Comparison of ENCODE assay signal across 8 mouse cellular contexts in the genomic region with DNA sequence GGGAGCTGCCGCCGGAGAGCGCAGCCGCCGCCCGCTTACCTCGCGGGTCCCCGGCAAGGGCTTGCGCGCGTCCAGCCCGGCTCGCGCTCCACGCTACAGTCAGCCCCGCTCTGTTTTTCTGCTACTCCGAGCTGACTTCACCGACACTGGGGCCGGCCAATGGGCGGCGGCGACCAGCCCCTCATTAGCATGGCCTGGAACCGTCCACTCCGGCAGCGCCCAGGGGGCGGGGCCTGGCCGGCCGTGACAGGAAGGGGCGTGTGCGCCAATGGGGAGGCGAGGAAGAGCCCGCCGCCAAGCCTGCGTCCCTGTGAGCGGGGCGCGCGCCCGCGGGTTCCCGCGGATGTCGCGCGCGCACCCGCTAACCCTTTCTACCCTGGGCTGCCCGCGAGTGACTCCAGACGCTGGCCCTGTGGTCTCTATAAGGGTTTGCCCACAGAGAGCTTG. TPM values are rescaled to one million over a fixed set of nuclear protein-coding genes. Genes with fewer than 3 reads are reported as not detected.
DNase-seq lines count a peak whose midpoint lies in the region; ATAC-seq lines count a peak whose summit lies in the region.

Gene Sorbs1 (minus strand): TSS at position 148 of the 447 bp plus-strand sequence.

- H3K36me3 ChIP-seq in heart, embryonic 14.5 days (ENCODE audit: control insufficient read depth, insufficient read depth, low read length), result no peaks in the 10 kb centered on the region
- H3K36me3 ChIP-seq in liver, embryonic 13.5 days, result no peaks in the 10 kb centered on the region
- no peaks in the 10 kb centered on the region for H3K36me3 ChIP-seq in stomach, embryonic 16.5 days (ENCODE audit: control insufficient read depth, insufficient read depth, low read length)

- peak; percentile 97 for DNase-seq in c-Kit-negative CD71-positive TER-119-positive erythroid progenitor cells, embryonic 14.5 days (ENCODE audit: low read depth, low spot score)
- peak; percentile 92 for DNase-seq in fibroblast of lung, adult 2 months (ENCODE audit: low read depth)
- peak; percentile 98 for DNase-seq in kidney, postnatal 14 days
- peak; percentile 98 for DNase-seq in liver, embryonic 13.5 days
- peak; percentile 93 for DNase-seq in neural tube, embryonic 10.5 days (ENCODE audit: extremely low spot score, low spot score)

- H3K4me3 ChIP-seq in heart, embryonic 14.5 days (ENCODE audit: control insufficient read depth in 1 of 2, insufficient read depth in 1 of 2, low read depth in 1 of 2, low read length in 2 of 2), result peak within 1 kb of the TSS; percentile 66 to 74
- peak within 1 kb of the TSS; percentile 92 for H3K4me3 ChIP-seq in liver, embryonic 13.5 days (replicated peaks)
- H3K4me3 ChIP-seq in stomach, embryonic 16.5 days (replicated peaks; ENCODE audit: low read length), result peak within 1 kb of the TSS; percentile 79

- H3K9me3 ChIP-seq in heart, embryonic 14.5 days (ENCODE audit: control insufficient read depth, low read length), result no peaks in the 10 kb centered on the region
- no peaks in the 10 kb centered on the region for H3K9me3 ChIP-seq in liver, embryonic 13.5 days (replicated peaks)
- H3K9me3 ChIP-seq in stomach, embryonic 16.5 days (replicated peaks; ENCODE audit: control insufficient read depth, low read length), result no peaks in the 10 kb centered on the region

- H3K27me3 ChIP-seq in heart, embryonic 14.5 days (ENCODE audit: control insufficient read depth, insufficient read depth, low read length), result no peaks in the 10 kb centered on the region
- H3K27me3 ChIP-seq in liver, embryonic 13.5 days, result no peaks in the 10 kb centered on the region
- H3K27me3 ChIP-seq in stomach, embryonic 16.5 days (ENCODE audit: control insufficient read depth, insufficient read depth, low read length), result no peaks in the 10 kb centered on the region

- H3K4me2 ChIP-seq in heart, embryonic 14.5 days (ENCODE audit: low read length), result peak within 1 kb of the TSS; percentile 83
- H3K4me2 ChIP-seq in liver, embryonic 13.5 days, result peak within 1 kb of the TSS; percentile 94
- peak within 1 kb of the TSS; percentile 94 for H3K4me2 ChIP-seq in stomach, embryonic 16.5 days (ENCODE audit: low read depth, low read length)

- WGBS in heart, embryonic 14.5 days, result 0% methylated on average over 46 of the region's 51 CpGs
- WGBS in liver, embryonic 13.5 days (ENCODE audit: insufficient replicate concordance), result under 1% methylated on average over 51 of the region's 51 CpGs
- WGBS in stomach, embryonic 16.5 days, result under 1% methylated on average over 51 of the region's 51 CpGs

- peak within 1 kb of the TSS; percentile 82 for H3K9ac ChIP-seq in heart, embryonic 14.5 days (ENCODE audit: low read length)
- peak within 1 kb of the TSS; percentile 97 for H3K9ac ChIP-seq in liver, embryonic 13.5 days
- H3K9ac ChIP-seq in stomach, embryonic 16.5 days (ENCODE audit: low read length), result peak within 1 kb of the TSS; percentile 89

- H3K4me1 ChIP-seq in heart, embryonic 14.5 days (ENCODE audit: control insufficient read depth in 2 of 2, insufficient read depth in 2 of 2, low read length in 2 of 2), result peaks cover 13 to 33% of the 10 kb centered on the region in 2 experiments
- H3K4me1 ChIP-seq in liver, embryonic 13.5 days (replicated peaks), result peaks cover 51% of the 10 kb centered on the region
- peaks cover 13% of the 10 kb centered on the region; the same call in 1 of the 2 replicates for H3K4me1 ChIP-seq in stomach, embryonic 16.5 days (ENCODE audit: control insufficient read depth, insufficient read depth, low read length)

- ATAC-seq in CD4-positive, CD25-positive, alpha-beta regulatory T cell, adult 4 months, result peak; percentile 92
- ATAC-seq in heart, embryonic 14.5 days (ENCODE audit: insufficient number of reproducible peaks, insufficient read depth, low FRiP score, low read depth), result peak; percentile 98
- peak; percentile 97 for ATAC-seq in liver, embryonic 13.5 days (ENCODE audit: low read depth)
- ATAC-seq in stomach, embryonic 16.5 days (ENCODE audit: insufficient read depth, low FRiP score), result peak; percentile 98

- H3K27ac ChIP-seq in heart, embryonic 14.5 days (replicated peaks in 1 of 2; ENCODE audit: control insufficient read depth in 1 of 2, insufficient read depth in 1 of 2, low read depth in 2 of 2, low read length in 2 of 2), result peak within 1 kb of the TSS; percentile 83 to 92
- peak within 1 kb of the TSS; percentile 98 for H3K27ac ChIP-seq in liver, embryonic 13.5 days
- peak within 1 kb of the TSS; percentile 88 for H3K27ac ChIP-seq in stomach, embryonic 16.5 days (ENCODE audit: low read length)

RNA-seq across cellular contexts. Expression of gene Sorbs1, which starts in this region (rescaled TPM):
- 10 to 100 TPM; 19.0 to 28.5 TPM for polyA plus RNA-seq in CD4-positive, CD25-positive, alpha-beta regulatory T cell, adult 4 months (2017; shearing (Covaris generic))
- 109 and 122 TPM in 2 replicates for polyA plus RNA-seq in heart, embryonic 14.5 days (2014; fragmentation: Nextera tagmentation; extraction: Ambion mirVana)
- 28.8 and 37.4 TPM in 2 replicates for polyA plus RNA-seq in liver, embryonic 13.5 days (2015; fragmentation: Nextera tagmentation; extraction: Ambion mirVana)
- polyA plus RNA-seq in stomach, embryonic 16.5 days (2015; fragmentation: Nextera tagmentation; extraction: Ambion mirVana), result 106 and 114 TPM in 2 replicates

Comparison
In these comparisons a context has a peak if more than half of its experiments do, and no peak if none do; other contexts are left out.
1. Peak in every context shown above with its lines: DNase-seq, ATAC-seq, H3K4me3 ChIP-seq and H3K27ac ChIP-seq.